Mouse (Mus musculus): ENCODE data around the gene Kcnmb3. TPM values are rescaled to one million over a fixed set of nuclear protein-coding genes. Genes with fewer than 3 reads are reported as not detected.

The Kcnmb3 gene
- polyA plus RNA-seq, 1 experiment from 2014 or later = 0.14 TPM

- no peak overlapping the region for H3K9ac ChIP-seq (ENCODE audit: low read depth, low read length)
- no peaks in the 10 kb centered on the region for H3K36me3 ChIP-seq (ENCODE audit: control insufficient read depth, insufficient read depth, low read length)
- WGBS = 86% methylated on average over 1 of the region's 1 CpGs
- H3K9me3 ChIP-seq (ENCODE audit: control insufficient read depth, low read length) = no peaks in the 10 kb centered on the region
- no peak overlapping the region for H3K4me3 ChIP-seq (ENCODE audit: low read length)
- H3K4me2 ChIP-seq (ENCODE audit: low read length) = no peak overlapping the region
- ATAC-seq = no peak
- H3K27ac ChIP-seq (ENCODE audit: low read depth, low read length) = no peak overlapping the region
- no peaks in the 10 kb centered on the region for H3K27me3 ChIP-seq (replicated peaks; ENCODE audit: control insufficient read depth, insufficient read depth, low read length)
- H3K4me1 ChIP-seq (ENCODE audit: control insufficient read depth, insufficient read depth, low read depth, low read length) = no peaks in the 10 kb centered on the region
These were observed 4.7 kb upstream of the Kcnmb3 start for GRCm38 (mm10) chr3:32496711-32497070.

- Histone ChIP-seq H3K27me3 (replicated peaks; ENCODE audit: control insufficient read depth, insufficient read depth, low read length) (no peaks in the 10 kb centered on the region), H3K4me2 (ENCODE audit: low read length) (no peak overlapping the region), H3K27ac (ENCODE audit: low read depth, low read length) (no peak overlapping the region), H3K36me3 (ENCODE audit: control insufficient read depth, insufficient read depth, low read length) (no peaks in the 10 kb centered on the region), H3K9ac (ENCODE audit: low read depth, low read length) (no peak overlapping the region), H3K4me1 (ENCODE audit: control insufficient read depth, insufficient read depth, low read depth, low read length) (no peaks in the 10 kb centered on the region), H3K4me3 (ENCODE audit: low read length) (no peak overlapping the region), H3K9me3 (ENCODE audit: control insufficient read depth, low read length) (no peaks in the 10 kb centered on the region)
- 34% methylated on average over 8 of the region's 8 CpGs for whole genome bisulfite sequencing
- ATAC-seq = peak; percentile 42; the same call in 1 of the 2 replicates
These were observed 4.1 kb upstream of the Kcnmb3 start for GRCm38 (mm10) chr3:32495856-32496710.

GRCm38 (mm10) chr3:32495088-32495770, 3.2 kb upstream of the Kcnmb3 start:
- no peaks in the 10 kb centered on the region for H3K9me3 ChIP-seq (ENCODE audit: control insufficient read depth, low read length)
- H3K4me3 ChIP-seq (ENCODE audit: low read length) = no peak overlapping the region
- H3K36me3 ChIP-seq (ENCODE audit: control insufficient read depth, insufficient read depth, low read length) = no peaks in the 10 kb centered on the region
- no peak overlapping the region for H3K9ac ChIP-seq (ENCODE audit: low read depth, low read length)
- H3K4me2 ChIP-seq (ENCODE audit: low read length) = no peak overlapping the region
- no peak overlapping the region for H3K27ac ChIP-seq (ENCODE audit: low read depth, low read length)
- no peaks in the 10 kb centered on the region for H3K4me1 ChIP-seq (ENCODE audit: control insufficient read depth, insufficient read depth, low read depth, low read length)
- WGBS = 28% methylated on average over 8 of the region's 8 CpGs
- H3K27me3 ChIP-seq (replicated peaks; ENCODE audit: control insufficient read depth, insufficient read depth, low read length) = no peaks in the 10 kb centered on the region
- no peak for ATAC-seq

- Histone ChIP-seq H3K4me3 (ENCODE audit: low read length) (no peak overlapping the region), H3K9ac (ENCODE audit: low read depth, low read length) (no peak overlapping the region), H3K9me3 (ENCODE audit: control insufficient read depth, low read length) (no peaks in the 10 kb centered on the region), H3K36me3 (ENCODE audit: control insufficient read depth, insufficient read depth, low read length) (no peaks in the 10 kb centered on the region), H3K4me2 (ENCODE audit: low read length) (no peak overlapping the region), H3K27me3 (replicated peaks; ENCODE audit: control insufficient read depth, insufficient read depth, low read length) (no peaks in the 10 kb centered on the region), H3K4me1 (ENCODE audit: control insufficient read depth, insufficient read depth, low read depth, low read length) (no peaks in the 10 kb centered on the region), H3K27ac (ENCODE audit: low read depth, low read length) (no peak overlapping the region)
- no peak for ATAC-seq
- 87% methylated on average over 8 of the region's 8 CpGs for WGBS
These were observed 2.5 kb upstream of the Kcnmb3 start for GRCm38 (mm10) chr3:32494387-32495087.

GRCm38 (mm10) chr3:32490928-32491315, 1.1 kb downstream of the Kcnmb3 start:
- Histone ChIP-seq H3K4me3 (ENCODE audit: low read length) (no peak overlapping the region), H3K9ac (ENCODE audit: low read depth, low read length) (no peak overlapping the region), H3K27me3 (replicated peaks; ENCODE audit: control insufficient read depth, insufficient read depth, low read length) (no peaks in the 10 kb centered on the region), H3K4me2 (ENCODE audit: low read length) (no peak overlapping the region), H3K36me3 (ENCODE audit: control insufficient read depth, insufficient read depth, low read length) (no peaks in the 10 kb centered on the region), H3K4me1 (ENCODE audit: control insufficient read depth, insufficient read depth, low read depth, low read length) (no peaks in the 10 kb centered on the region), H3K27ac (ENCODE audit: low read depth, low read length) (no peak overlapping the region), H3K9me3 (ENCODE audit: control insufficient read depth, low read length) (no peaks in the 10 kb centered on the region)
- ATAC-seq = no peak

- Histone ChIP-seq H3K27ac (ENCODE audit: low read depth, low read length) (no peak overlapping the region), H3K4me1 (ENCODE audit: control insufficient read depth, insufficient read depth, low read depth, low read length) (no peaks in the 10 kb centered on the region), H3K27me3 (replicated peaks; ENCODE audit: control insufficient read depth, insufficient read depth, low read length) (no peaks in the 10 kb centered on the region), H3K4me2 (ENCODE audit: low read length) (no peak overlapping the region), H3K36me3 (ENCODE audit: control insufficient read depth, insufficient read depth, low read length) (no peaks in the 10 kb centered on the region), H3K9me3 (ENCODE audit: control insufficient read depth, low read length) (no peaks in the 10 kb centered on the region), H3K4me3 (ENCODE audit: low read length) (no peak overlapping the region), H3K9ac (ENCODE audit: low read depth, low read length) (no peak overlapping the region)
- no peak for ATAC-seq
- 86% methylated on average over 15 of the region's 15 CpGs for WGBS
These were observed 1.7 kb downstream of the Kcnmb3 start for GRCm38 (mm10) chr3:32490076-32490927.

- H3K4me2 ChIP-seq (ENCODE audit: low read length) = no peak overlapping the region
- H3K9me3 ChIP-seq (ENCODE audit: control insufficient read depth, low read length) = no peaks in the 10 kb centered on the region
- H3K4me3 ChIP-seq (ENCODE audit: low read length) = no peak overlapping the region
- 82% methylated on average over 6 of the region's 6 CpGs for WGBS
- H3K9ac ChIP-seq (ENCODE audit: low read depth, low read length) = no peak overlapping the region
- H3K27ac ChIP-seq (ENCODE audit: low read depth, low read length) = no peak overlapping the region
- no peaks in the 10 kb centered on the region for H3K4me1 ChIP-seq (ENCODE audit: control insufficient read depth, insufficient read depth, low read depth, low read length)
- H3K27me3 ChIP-seq (replicated peaks; ENCODE audit: control insufficient read depth, insufficient read depth, low read length) = no peaks in the 10 kb centered on the region
- H3K36me3 ChIP-seq (ENCODE audit: control insufficient read depth, insufficient read depth, low read length) = no peaks in the 10 kb centered on the region
- ATAC-seq = no peak
These were observed 3.9 kb downstream of the Kcnmb3 start for GRCm38 (mm10) chr3:32488172-32488571.

GRCm38 (mm10) chr3:32486543-32486942, 5.5 kb downstream of the Kcnmb3 start:
- H3K9ac ChIP-seq (ENCODE audit: low read depth, low read length) = no peak overlapping the region
- H3K4me3 ChIP-seq (ENCODE audit: low read length) = no peak overlapping the region
- H3K9me3 ChIP-seq (ENCODE audit: control insufficient read depth, low read length) = no peaks in the 10 kb centered on the region
- no peaks in the 10 kb centered on the region for H3K4me1 ChIP-seq (ENCODE audit: control insufficient read depth, insufficient read depth, low read depth, low read length)
- no peaks in the 10 kb centered on the region for H3K36me3 ChIP-seq (ENCODE audit: control insufficient read depth, insufficient read depth, low read length)
- ATAC-seq = no peak
- H3K4me2 ChIP-seq (ENCODE audit: low read length) = no peak overlapping the region
- no peaks in the 10 kb centered on the region for H3K27me3 ChIP-seq (replicated peaks; ENCODE audit: control insufficient read depth, insufficient read depth, low read length)
- 83% methylated on average over 4 of the region's 4 CpGs for WGBS
- H3K27ac ChIP-seq (ENCODE audit: low read depth, low read length) = no peak overlapping the region
